Mouse (Mus musculus) midbrain, embryonic 13.5 days (tissue): ENCODE measurements around the gene Osbpl10. TPM values are rescaled to one million over a fixed set of nuclear protein-coding genes. Genes with fewer than 3 reads are reported as not detected.
A peak's percentile ranks its signal among the peaks of the same experiment; 100 is the strongest.

Experiments used
- ATAC-seq: fragments of 200-750 bp; cut with Nextera tagmentation; 2 replicates; pipeline ENCODE4 v1.8.0; 2017; ENCODE audit warnings: mild to moderate bottlenecking, moderate TSS enrichment, moderate library complexity
- H3K27ac ChIP-seq: fragments of 300-500 bp; sonication (generic); 2 replicates; pipeline ENCODE4 v1.5.1; 2015; ENCODE audit warnings: inconsistent platforms, mild to moderate bottlenecking, moderate library complexity
- H3K27me3 ChIP-seq: fragments of 300-500 bp; sonication (generic); 2 replicates; pipeline ENCODE4 v1.6.1; 2015; ENCODE audit warnings: mild to moderate bottlenecking, inconsistent platforms
- H3K36me3 ChIP-seq: fragments of 300-500 bp; sonication (generic); 2 replicates; pipeline ENCODE4 v1.6.1; 2015; ENCODE audit warnings: mild to moderate bottlenecking, inconsistent platforms
- H3K4me1 ChIP-seq: fragments of 300-500 bp; sonication (generic); replicated peaks from 2 replicates; pipeline ENCODE4 v1.6.1; 2015; ENCODE audit warnings: inconsistent platforms
- H3K4me2 ChIP-seq: fragments of 300-500 bp; sonication (generic); replicated peaks from 2 replicates; pipeline ENCODE4 v1.6.1; 2015; ENCODE audit warnings: moderate library complexity, mild to moderate bottlenecking, inconsistent platforms
- H3K4me3 ChIP-seq: fragments of 300-500 bp; sonication (generic); replicated peaks from 2 replicates; pipeline ENCODE4 v1.5.1; 2015; ENCODE audit warnings: mild to moderate bottlenecking, inconsistent platforms
- H3K9ac ChIP-seq: fragments of 300-500 bp; sonication (generic); replicated peaks from 2 replicates; pipeline ENCODE4 v1.6.1; 2015; ENCODE audit warnings: mild to moderate bottlenecking, inconsistent platforms
- H3K9me3 ChIP-seq: fragments of 300-500 bp; sonication (generic); 2 replicates; pipeline ENCODE4 v1.6.1; 2016; ENCODE audit warnings: mild to moderate bottlenecking, inconsistent platforms
- WGBS: fragments of 180-500 bp; shearing (Covaris S2); methylation state at CpG from one replicate; pipeline ENCODE4 v1.1.7; 2015; 5-methylcytosine and 5-hydroxymethylcytosine counted together
- polyA plus RNA-seq: library from polyadenylated mRNA; unstranded; fragments of >200 nt; fragmentation: Nextera tagmentation; extraction: Ambion mirVana; gene quantifications from 2 replicates; pipeline ENCODE4 v1.2.1, GENCODE M21; 2015

Osbpl10 gene
- polyA plus RNA-seq, 1 experiment from 2014 or later = 1.6 TPM

DNA sequence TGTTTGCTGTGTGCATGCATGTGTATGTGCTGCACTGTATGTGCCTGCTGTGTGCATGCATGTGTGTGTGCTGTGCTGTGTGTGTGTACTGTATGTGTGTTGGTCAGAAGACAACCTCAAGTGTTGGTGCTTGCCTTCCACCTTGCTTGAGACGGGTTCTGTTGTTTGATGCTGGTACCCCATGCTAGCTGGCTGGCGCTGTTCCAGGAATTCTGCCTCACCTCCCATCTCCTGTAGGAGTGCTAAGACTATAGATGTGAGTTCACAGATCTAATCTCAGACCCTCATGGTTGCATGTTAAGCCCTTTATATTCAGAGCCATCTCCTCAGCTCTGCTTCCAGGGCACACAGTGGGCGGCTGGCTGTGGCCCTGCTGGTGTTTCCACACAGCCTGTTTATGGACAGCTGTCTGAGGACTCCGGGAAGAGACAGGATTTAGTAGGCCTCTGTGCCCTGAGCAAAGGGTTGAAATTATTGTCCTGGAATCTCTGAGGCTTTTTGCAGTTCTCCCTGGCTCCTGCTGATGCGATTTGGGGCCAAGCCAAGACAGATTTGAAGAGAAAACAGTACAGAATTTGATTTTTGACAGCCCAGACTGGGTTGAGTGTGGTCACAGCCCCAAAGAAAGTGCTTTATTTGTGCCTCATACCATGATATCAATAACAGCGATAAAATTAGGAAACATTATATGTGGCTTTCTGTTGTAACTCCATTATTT lies 10.4 kb downstream of the Osbpl10 start:
- Histone ChIP-seq H3K4me2 (no peak overlapping the region), H3K9me3 (no peaks in the 10 kb centered on the region), H3K27ac (peak overlapping the region; percentile 44; the same call in 1 of the 2 replicates), H3K9ac (no peak overlapping the region), H3K4me1 (peaks cover 6% of the 10 kb centered on the region), H3K4me3 (no peak overlapping the region), H3K27me3 (no peaks in the 10 kb centered on the region), H3K36me3 (no peaks in the 10 kb centered on the region)
- ATAC-seq = no peak
- 74% methylated on average over 6 of the region's 6 CpGs for WGBS

DNA sequence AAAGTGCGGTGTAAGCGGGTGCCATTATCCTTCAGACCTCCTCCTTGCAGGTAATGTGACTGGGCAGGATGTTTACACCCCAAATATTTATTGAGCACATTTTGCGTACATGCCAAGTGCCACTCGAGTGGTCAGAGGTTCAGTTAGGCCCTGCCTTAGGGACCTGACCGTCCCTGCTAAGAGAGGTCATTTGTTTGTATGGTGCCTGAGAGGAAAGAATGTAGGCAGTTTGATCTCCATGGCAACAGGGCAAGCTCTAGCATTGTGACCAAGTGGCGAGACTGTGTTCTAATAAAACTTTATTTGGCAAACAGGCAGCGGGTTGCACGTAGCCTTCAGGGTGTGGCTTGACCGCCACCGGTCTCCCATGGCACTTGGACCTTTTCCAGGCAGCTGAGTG lies 12.1 kb downstream of the Osbpl10 start:
- H3K27ac ChIP-seq = no peak overlapping the region
- peaks cover 6% of the 10 kb centered on the region for H3K4me1 ChIP-seq
- no peak overlapping the region for H3K4me2 ChIP-seq
- H3K27me3 ChIP-seq = no peaks in the 10 kb centered on the region
- H3K9ac ChIP-seq = no peak overlapping the region
- 74% methylated on average over 10 of the region's 10 CpGs for WGBS
- no peak overlapping the region for H3K4me3 ChIP-seq
- H3K36me3 ChIP-seq = no peaks in the 10 kb centered on the region
- ATAC-seq = no peak
- no peaks in the 10 kb centered on the region for H3K9me3 ChIP-seq

DNA sequence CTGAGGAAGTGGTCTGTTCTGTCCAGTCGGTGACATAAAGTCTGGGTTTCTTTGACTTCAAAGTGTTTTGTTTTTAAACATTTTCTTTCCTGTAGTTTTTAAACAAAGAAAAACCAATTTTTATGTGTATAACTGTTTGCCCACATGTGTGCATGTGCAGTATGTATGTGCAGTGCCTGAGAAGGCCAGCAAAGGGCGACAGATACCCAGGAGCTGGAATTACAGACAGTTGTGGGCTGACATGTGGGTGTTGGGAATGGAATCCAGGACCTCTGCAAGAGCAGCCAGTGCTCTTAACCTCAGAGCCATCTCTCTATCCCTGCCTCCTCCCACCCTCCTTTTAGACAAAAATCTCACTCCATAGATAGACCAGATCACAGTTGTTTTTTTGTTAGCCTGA lies 14.2 kb downstream of the Osbpl10 start:
- Histone ChIP-seq H3K4me3 (no peak overlapping the region), H3K4me1 (peaks cover 6% of the 10 kb centered on the region), H3K36me3 (no peaks in the 10 kb centered on the region), H3K9ac (no peak overlapping the region), H3K27ac (no peak overlapping the region), H3K4me2 (no peak overlapping the region), H3K9me3 (no peaks in the 10 kb centered on the region), H3K27me3 (no peaks in the 10 kb centered on the region)
- 88% methylated on average over 2 of the region's 2 CpGs for WGBS
- ATAC-seq = no peak

DNA sequence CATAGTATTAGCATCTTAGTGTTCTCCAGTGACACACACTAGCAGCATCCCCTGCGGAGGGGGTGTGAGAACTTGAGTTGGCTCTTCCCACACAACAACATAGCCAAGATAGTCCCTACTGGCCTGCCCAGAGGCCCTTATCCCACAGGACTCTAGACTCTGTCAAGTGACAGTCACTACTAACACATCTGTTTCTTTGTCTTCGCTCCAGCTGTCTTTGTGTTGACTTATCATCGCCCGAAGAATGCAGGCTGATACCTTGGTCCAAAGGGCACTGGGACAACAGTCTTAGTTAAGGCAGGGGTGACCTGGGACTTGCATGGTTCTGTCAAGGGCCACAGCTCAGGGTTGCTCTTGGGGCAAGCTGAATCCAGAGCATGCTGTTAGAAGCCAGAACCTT lies 16.9 kb downstream of the Osbpl10 start:
- Histone ChIP-seq H3K36me3 (no peaks in the 10 kb centered on the region), H3K9me3 (no peaks in the 10 kb centered on the region), H3K27me3 (no peaks in the 10 kb centered on the region), H3K27ac (no peak overlapping the region), H3K4me1 (no peaks in the 10 kb centered on the region), H3K9ac (no peak overlapping the region), H3K4me2 (no peak overlapping the region), H3K4me3 (no peak overlapping the region)
- ATAC-seq = no peak
- WGBS = 86% methylated on average over 4 of the region's 4 CpGs

DNA sequence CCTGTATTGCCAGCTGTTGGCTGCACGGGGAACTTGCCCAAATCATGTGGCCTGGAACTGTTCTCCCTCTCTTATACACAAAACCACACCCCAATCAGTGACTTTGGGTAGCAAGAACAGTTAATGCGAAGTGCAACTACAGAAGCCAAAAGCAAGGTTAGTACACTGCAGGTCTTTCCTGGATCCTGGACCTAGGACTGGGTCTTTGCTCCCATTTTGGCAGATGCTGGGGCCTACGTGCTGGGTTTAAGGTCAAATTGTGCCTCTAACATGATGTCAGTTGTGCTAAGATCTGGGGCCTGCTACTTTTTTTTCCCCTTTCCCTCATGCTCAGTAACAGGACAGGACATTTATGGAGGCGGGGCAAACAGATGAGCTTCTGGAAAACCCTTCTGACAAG lies 17.3 kb downstream of the Osbpl10 start:
- no peak overlapping the region for H3K4me2 ChIP-seq
- H3K27ac ChIP-seq = no peak overlapping the region
- no peak for ATAC-seq
- WGBS = 93% methylated on average over 4 of the region's 4 CpGs
- H3K9me3 ChIP-seq = no peaks in the 10 kb centered on the region
- H3K27me3 ChIP-seq = no peaks in the 10 kb centered on the region
- no peaks in the 10 kb centered on the region for H3K4me1 ChIP-seq
- no peak overlapping the region for H3K4me3 ChIP-seq
- no peak overlapping the region for H3K9ac ChIP-seq
- H3K36me3 ChIP-seq = no peaks in the 10 kb centered on the region

DNA sequence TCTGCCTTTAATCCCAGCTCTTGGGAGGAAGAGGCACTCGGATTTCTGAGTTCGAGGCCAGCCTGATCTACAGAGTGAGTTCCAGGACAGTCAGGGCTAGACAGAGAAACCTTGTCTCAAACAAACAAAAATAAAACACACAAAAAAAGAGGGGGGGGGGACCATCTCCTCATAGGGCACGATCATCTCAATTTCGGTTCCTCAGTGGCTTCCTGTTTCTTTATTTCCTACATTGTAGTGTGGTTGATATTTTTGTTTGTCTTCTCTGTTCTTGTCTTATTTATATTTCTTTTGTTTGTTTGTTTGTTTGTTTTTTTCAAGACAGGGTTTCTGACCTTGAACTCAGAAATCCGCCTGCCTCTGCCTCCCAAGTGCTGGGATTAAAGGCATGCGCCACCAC lies 18.1 kb downstream of the Osbpl10 start:
- Histone ChIP-seq H3K9ac (no peak overlapping the region), H3K4me1 (no peaks in the 10 kb centered on the region), H3K36me3 (no peaks in the 10 kb centered on the region), H3K27me3 (no peaks in the 10 kb centered on the region), H3K4me3 (no peak overlapping the region), H3K9me3 (no peaks in the 10 kb centered on the region), H3K4me2 (no peak overlapping the region), H3K27ac (no peak overlapping the region)
- 98% methylated on average over 6 of the region's 6 CpGs for WGBS
- ATAC-seq = no peak

DNA sequence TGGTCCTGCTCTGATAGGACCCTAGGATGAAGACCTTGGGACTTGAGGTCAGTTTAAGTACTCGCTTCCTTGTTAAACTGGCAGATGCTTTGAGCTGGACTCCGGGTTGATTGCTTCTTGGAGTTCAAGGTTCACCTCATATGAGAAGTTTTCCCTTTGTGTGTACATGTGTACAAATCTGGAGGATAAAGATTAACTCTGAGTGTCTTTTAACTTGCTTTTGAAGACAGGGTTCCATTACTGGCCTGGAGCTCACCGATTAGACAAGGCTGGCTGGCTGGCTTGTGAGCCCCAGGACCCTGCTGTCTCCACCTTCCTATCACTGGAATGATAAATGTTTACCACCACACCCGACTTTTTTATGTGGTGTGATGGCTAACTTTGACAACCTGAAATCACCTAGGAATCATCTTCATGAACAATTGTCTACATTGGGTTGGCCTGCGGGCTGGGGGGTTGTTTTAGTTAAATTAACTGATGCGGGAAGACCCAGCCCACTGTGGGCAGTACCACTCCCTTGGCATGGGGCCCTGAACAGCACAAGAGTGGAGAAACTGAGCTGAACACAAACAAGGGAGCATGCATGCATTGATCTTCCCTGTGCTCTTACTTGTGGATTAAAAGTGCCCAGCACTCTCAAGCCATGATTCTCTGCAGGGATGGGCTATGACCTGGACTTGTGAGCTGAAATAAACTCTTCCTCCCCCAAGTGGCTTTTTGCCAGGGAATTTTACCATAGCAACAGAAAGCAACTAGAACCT lies 20.8 kb downstream of the Osbpl10 start:
- Histone ChIP-seq H3K9ac (no peak overlapping the region), H3K4me2 (no peak overlapping the region), H3K36me3 (no peaks in the 10 kb centered on the region), H3K27me3 (no peaks in the 10 kb centered on the region), H3K27ac (no peak overlapping the region), H3K4me1 (no peaks in the 10 kb centered on the region), H3K4me3 (no peak overlapping the region), H3K9me3 (no peaks in the 10 kb centered on the region)
- no peak for ATAC-seq
- 90% methylated on average over 6 of the region's 6 CpGs for WGBS

DNA sequence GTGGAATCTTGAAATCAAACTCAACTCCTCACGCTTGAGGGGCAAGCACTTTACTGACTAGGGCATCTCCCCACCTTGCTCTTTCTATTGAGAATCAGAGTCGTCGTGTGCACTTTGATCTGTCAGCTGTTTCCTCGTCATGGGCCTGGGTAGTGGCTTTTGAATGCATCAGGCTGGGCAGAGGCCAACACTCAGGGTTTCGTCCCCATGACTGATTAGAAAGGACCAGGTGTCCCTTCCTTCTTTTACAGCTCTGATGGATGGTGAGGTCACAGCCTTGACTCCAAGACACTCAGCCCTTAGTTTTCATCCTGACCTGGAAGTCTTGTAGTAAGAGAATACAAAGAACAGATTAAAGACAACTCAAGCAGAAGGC lies 21.4 kb downstream of the Osbpl10 start:
- ATAC-seq = no peak

DNA sequence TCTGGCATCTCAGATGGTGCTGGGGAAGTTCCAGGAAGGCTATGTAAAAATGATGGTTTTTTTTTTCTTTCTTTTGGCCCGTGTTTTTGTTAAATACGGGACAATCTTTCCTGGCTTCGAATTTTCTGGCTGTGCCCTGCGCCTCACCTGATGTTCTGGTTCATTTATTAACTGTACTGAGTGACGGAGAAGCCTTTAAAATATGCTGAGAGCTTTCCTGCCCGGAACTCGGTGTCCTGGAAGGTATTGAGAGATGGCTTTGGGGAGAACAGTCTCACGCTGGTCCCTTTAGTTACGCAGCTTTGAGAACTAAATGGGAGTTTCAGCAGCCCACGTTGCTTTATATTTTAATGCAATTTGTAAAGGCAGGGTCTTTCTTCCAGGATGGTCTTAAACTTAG lies 27.1 kb downstream of the Osbpl10 start:
- H3K4me1 ChIP-seq = no peaks in the 10 kb centered on the region
- no peak overlapping the region for H3K4me2 ChIP-seq
- ATAC-seq = no peak
- no peak overlapping the region for H3K9ac ChIP-seq
- H3K36me3 ChIP-seq = no peaks in the 10 kb centered on the region; the same call in 1 of the 2 replicates
- no peaks in the 10 kb centered on the region for H3K27me3 ChIP-seq
- no peak overlapping the region for H3K4me3 ChIP-seq
- H3K9me3 ChIP-seq = peaks cover 10% of the 10 kb centered on the region
- WGBS = 62% methylated on average over 10 of the region's 10 CpGs
- no peak overlapping the region for H3K27ac ChIP-seq

More for the DNA sequence above, 21.4 kb downstream of the Osbpl10 start:
- Histone ChIP-seq H3K9me3 (no peaks in the 10 kb centered on the region), H3K9ac (no peak overlapping the region), H3K36me3 (no peaks in the 10 kb centered on the region), H3K27ac (no peak overlapping the region), H3K4me2 (no peak overlapping the region), H3K4me1 (no peaks in the 10 kb centered on the region), H3K27me3 (no peaks in the 10 kb centered on the region), H3K4me3 (no peak overlapping the region)
- WGBS = 71% methylated on average over 5 of the region's 5 CpGs

DNA sequence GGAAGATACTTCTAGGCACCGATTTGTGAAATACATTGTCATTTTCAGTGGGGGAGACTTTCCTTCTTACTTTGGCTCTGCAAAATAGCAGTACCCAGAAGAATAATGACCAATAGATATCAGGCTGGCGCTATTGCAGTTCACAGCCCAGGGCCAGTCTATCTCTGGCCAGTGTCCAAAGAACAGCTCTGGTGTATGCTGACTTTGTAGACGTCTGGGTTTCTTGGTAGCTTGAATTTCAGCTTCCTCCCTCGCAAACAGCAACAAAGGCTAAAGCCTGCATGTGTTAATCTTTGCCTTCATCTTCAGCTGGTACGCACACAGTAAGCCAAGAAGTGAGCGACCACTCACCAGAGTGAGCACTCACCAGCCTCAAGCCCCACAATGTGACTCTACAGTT lies 29.4 kb downstream of the Osbpl10 start:
- no peak overlapping the region for H3K9ac ChIP-seq
- no peak overlapping the region for H3K27ac ChIP-seq
- H3K4me1 ChIP-seq = no peaks in the 10 kb centered on the region
- 85% methylated on average over 6 of the region's 6 CpGs for WGBS
- no peak overlapping the region for H3K4me3 ChIP-seq
- H3K4me2 ChIP-seq = no peak overlapping the region
- no peak for ATAC-seq
- H3K36me3 ChIP-seq = no peaks in the 10 kb centered on the region; the same call in 1 of the 2 replicates
- H3K9me3 ChIP-seq = peaks cover 10% of the 10 kb centered on the region
- H3K27me3 ChIP-seq = no peaks in the 10 kb centered on the region

DNA sequence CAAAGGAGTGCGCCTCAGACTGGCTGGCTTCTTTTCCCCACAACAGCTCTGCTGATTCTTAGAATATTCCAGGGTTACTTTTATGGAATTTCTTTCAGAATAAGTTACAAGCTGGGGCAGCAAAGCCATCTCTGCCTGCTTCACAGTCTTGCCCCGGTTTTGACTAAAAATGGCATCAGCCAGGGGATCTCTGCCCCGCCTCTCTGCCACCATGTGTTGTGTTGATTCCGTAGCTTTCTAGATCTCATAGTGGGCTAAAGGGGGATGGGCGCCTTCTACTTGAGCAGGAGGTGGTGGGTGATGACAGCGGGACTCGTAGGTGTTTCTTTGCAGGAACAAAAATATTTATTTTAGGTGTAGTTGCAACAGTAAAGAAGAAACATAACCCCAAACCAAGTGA lies 29.8 kb downstream of the Osbpl10 start:
- 91% methylated on average over 7 of the region's 7 CpGs for WGBS
- ATAC-seq = no peak
- no peaks in the 10 kb centered on the region for H3K27me3 ChIP-seq
- H3K4me1 ChIP-seq = no peaks in the 10 kb centered on the region
- no peaks in the 10 kb centered on the region; the same call in 1 of the 2 replicates for H3K36me3 ChIP-seq
- no peak overlapping the region for H3K4me2 ChIP-seq
- H3K9me3 ChIP-seq = peaks cover 10% of the 10 kb centered on the region
- H3K9ac ChIP-seq = no peak overlapping the region
- no peak overlapping the region for H3K27ac ChIP-seq
- H3K4me3 ChIP-seq = no peak overlapping the region

DNA sequence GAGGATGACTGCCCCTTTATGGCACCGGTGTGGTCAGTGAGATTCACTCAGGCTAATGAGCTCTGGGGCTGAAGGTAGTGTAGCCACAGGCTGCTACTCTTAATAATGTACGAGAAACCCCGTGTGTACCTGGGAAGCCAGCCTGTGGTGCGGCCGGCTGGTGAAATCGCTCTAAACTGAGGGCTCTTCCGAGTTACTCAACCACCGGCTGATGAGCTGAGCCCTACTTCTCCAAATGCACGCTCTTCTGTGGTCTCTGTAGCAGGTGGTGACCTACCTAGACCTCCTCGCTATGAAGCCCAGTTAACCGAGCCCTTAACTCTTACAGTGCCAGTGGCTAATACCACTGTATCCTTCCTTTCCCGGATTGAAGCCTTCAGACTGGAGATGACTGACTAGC lies 34.0 kb downstream of the Osbpl10 start:
- WGBS = 68% methylated on average over 12 of the region's 12 CpGs

More for the DNA sequence above, 34.0 kb downstream of the Osbpl10 start:
- no peak for ATAC-seq
- no peak overlapping the region for H3K9ac ChIP-seq
- H3K27ac ChIP-seq = no peak overlapping the region
- H3K4me1 ChIP-seq = 0 out of 2 replicates have a peak, but pooled peaks cover 3% of the 10 kb centered on the region
- H3K4me3 ChIP-seq = no peak overlapping the region
- no peak overlapping the region for H3K4me2 ChIP-seq
- H3K27me3 ChIP-seq = no peaks in the 10 kb centered on the region
- no peaks in the 10 kb centered on the region; the same call in 1 of the 2 replicates for H3K36me3 ChIP-seq
- H3K9me3 ChIP-seq = peaks cover 15% of the 10 kb centered on the region
